In genomic region chr6:135236576-135236975, GRCm38 (mm10) we compare ENCODE assay signal across 22 mouse cellular contexts. TPM values are rescaled to one million over a fixed set of nuclear protein-coding genes. Genes with fewer than 3 reads are reported as not detected.
DNase-seq lines count a peak whose midpoint lies in the region; ATAC-seq and TF ChIP-seq lines count a peak whose summit lies in the region.
"Had no signal": no experiment of that assay in that cellular context is flagged by ENCODE, and none has a peak within 500 bp of the region (broad histone marks: within the 10 kb centered on the region; RNA-seq: fewer than 3 reads in every experiment).

No protein-coding gene starts in this region.

- no peaks in the 10 kb centered on the region for H3K9me3 ChIP-seq in intestine, postnatal 0 days (ENCODE audit: control insufficient read depth)
- no peaks in the 10 kb centered on the region for H3K9me3 ChIP-seq in intestine, embryonic 16.5 days (ENCODE audit: control insufficient read depth, low read length)
- H3K9me3 ChIP-seq in liver, postnatal 0 days (ENCODE audit: low read length) = no peaks in the 10 kb centered on the region
- no peaks in the 10 kb centered on the region for H3K9me3 ChIP-seq in ES-Bruce4 (replicated peaks; ENCODE audit: control insufficient read depth, insufficient read depth, low read length, poor library complexity, severe bottlenecking)
- H3K9me3 ChIP-seq: heart, embryonic 12.5 days; hindbrain, embryonic 10.5 days; limb, embryonic 10.5 days; midbrain, embryonic 12.5 days had no signal

- TF ChIP-seq EP300 in liver, postnatal 0 days (IDR thresholded peaks at IDR 0.05; ENCODE audit: low read depth) = no peak
- TF ChIP-seq EP300 in ES-Bruce4 (IDR thresholded peaks at IDR 0.05; ENCODE audit: insufficient read depth, low read depth, low read length) = no peak

- H3K4me2 ChIP-seq in intestine, postnatal 0 days (replicated peaks; ENCODE audit: low read depth) = no peak overlapping the region
- H3K4me2 ChIP-seq in intestine, embryonic 16.5 days (ENCODE audit: low read depth, low read length) = no peak overlapping the region
- no peak overlapping the region for H3K4me2 ChIP-seq in liver, postnatal 0 days (ENCODE audit: low read depth, low read length)
- H3K4me2 ChIP-seq: midbrain, embryonic 12.5 days had no signal

- no peak for TF ChIP-seq POLR2A in ES-Bruce4 (IDR thresholded peaks at IDR 0.05; ENCODE audit: insufficient read depth, low read length)

- H3K4me3 ChIP-seq in intestine, postnatal 0 days (ENCODE audit: low read depth, low read length) = no peak overlapping the region
- H3K4me3 ChIP-seq in intestine, embryonic 16.5 days (ENCODE audit: low read length) = no peak overlapping the region
- H3K4me3 ChIP-seq in liver, postnatal 0 days (ENCODE audit: low read depth, low read length) = no peak overlapping the region
- no peak overlapping the region for H3K4me3 ChIP-seq in ES-Bruce4 (ENCODE audit: low read depth, low read length)
- H3K4me3 ChIP-seq: heart, embryonic 12.5 days; hindbrain, embryonic 10.5 days; limb, embryonic 10.5 days; midbrain, embryonic 12.5 days had no signal

- H3K27ac ChIP-seq in intestine, postnatal 0 days (ENCODE audit: low read depth, low read length) = no peak overlapping the region
- H3K27ac ChIP-seq in intestine, embryonic 16.5 days (ENCODE audit: low read length) = no peak overlapping the region
- H3K27ac ChIP-seq in liver, postnatal 0 days (ENCODE audit: low read depth) = no peak overlapping the region
- H3K27ac ChIP-seq in ES-Bruce4 (ENCODE audit: insufficient read depth, low read length) = no peak overlapping the region
- H3K27ac ChIP-seq: hindbrain, embryonic 10.5 days; limb, embryonic 10.5 days; midbrain, embryonic 12.5 days had no signal

- H3K27me3 ChIP-seq in intestine, postnatal 0 days (replicated peaks; ENCODE audit: control insufficient read depth, insufficient read depth, low read length) = no peaks in the 10 kb centered on the region
- H3K27me3 ChIP-seq in intestine, embryonic 16.5 days (replicated peaks; ENCODE audit: control insufficient read depth, insufficient read depth, low read length) = no peaks in the 10 kb centered on the region
- H3K27me3 ChIP-seq in liver, postnatal 0 days (ENCODE audit: insufficient read depth, low read length) = no peaks in the 10 kb centered on the region
- no peaks in the 10 kb centered on the region for H3K27me3 ChIP-seq in ES-Bruce4 (ENCODE audit: control insufficient read depth, insufficient read depth, low read length, poor library complexity, severe bottlenecking)
- H3K27me3 ChIP-seq: midbrain, embryonic 12.5 days had no signal

- peak; percentile 51 for TF ChIP-seq CTCF in intestine, postnatal 0 days (IDR thresholded peaks at IDR 0.05; ENCODE audit: low read depth)
- TF ChIP-seq CTCF in liver, postnatal 0 days (IDR thresholded peaks at IDR 0.05; ENCODE audit: low read depth) = peak; percentile 47
- TF ChIP-seq CTCF in ES-Bruce4 (IDR thresholded peaks at IDR 0.05; ENCODE audit: low read depth, low read length) = peak; percentile 24

- peaks cover 42% of the 10 kb centered on the region for H3K36me3 ChIP-seq in intestine, postnatal 0 days (ENCODE audit: control insufficient read depth, insufficient read depth)
- 0 out of 2 replicates have a peak, but pooled peaks cover 2% of the 10 kb centered on the region for H3K36me3 ChIP-seq in intestine, embryonic 16.5 days (ENCODE audit: control insufficient read depth, insufficient read depth, low read length)
- H3K36me3 ChIP-seq in liver, postnatal 0 days (replicated peaks; ENCODE audit: insufficient read depth, low read length) = peaks cover 29% of the 10 kb centered on the region; the same call in 1 of the 2 replicates
- no peaks in the 10 kb centered on the region for H3K36me3 ChIP-seq in ES-Bruce4 (ENCODE audit: control insufficient read depth, insufficient read depth, low read length, poor library complexity, severe bottlenecking)

- H3K9ac ChIP-seq in intestine, postnatal 0 days (ENCODE audit: low read depth, low read length) = no peak overlapping the region
- H3K9ac ChIP-seq in intestine, embryonic 16.5 days (ENCODE audit: low read depth, low read length) = no peak overlapping the region
- no peak overlapping the region for H3K9ac ChIP-seq in liver, postnatal 0 days (replicated peaks)
- no peak overlapping the region for H3K9ac ChIP-seq in ES-Bruce4 (ENCODE audit: low read depth, poor library complexity, severe bottlenecking)
- H3K9ac ChIP-seq: heart, embryonic 12.5 days; midbrain, embryonic 12.5 days had no signal

- ATAC-seq in intestine, postnatal 0 days = no peak
- no peak for ATAC-seq in intestine, embryonic 16.5 days
- ATAC-seq in liver, postnatal 0 days = no peak
- ATAC-seq: forebrain, embryonic 14.5 days had no signal

- DNase-seq in liver, postnatal 0 days = no peak
- DNase-seq in liver (no peak), ZHBTc4 (ENCODE audit: low read depth, low spot score) (peak; percentile 59)
- no peak for DNase-seq in adrenal gland, postnatal 4 days (ENCODE audit: low spot score in 2 of 2)
- DNase-seq in frontal cortex, postnatal 14 days (ENCODE audit: low spot score in 2 of 2) = no peak
- DNase-seq: adrenal gland, postnatal 36 days; cerebellum, adult 18-20 months; cerebellum, postnatal 14 days; embryo, embryonic 11 days; gastrocnemius, postnatal 10 days; kidney, adult 18-20 months; kidney, postnatal 25 days had no signal

- no peaks in the 10 kb centered on the region for H3K4me1 ChIP-seq in intestine, postnatal 0 days (replicated peaks; ENCODE audit: control insufficient read depth, insufficient read depth, low read length)
- H3K4me1 ChIP-seq in intestine, embryonic 16.5 days (ENCODE audit: control insufficient read depth, insufficient read depth, low read length) = no peaks in the 10 kb centered on the region
- peaks cover 3% of the 10 kb centered on the region; the same call in 1 of the 2 replicates for H3K4me1 ChIP-seq in liver, postnatal 0 days (ENCODE audit: insufficient read depth)
- H3K4me1 ChIP-seq in ES-Bruce4 (ENCODE audit: control insufficient read depth, insufficient read depth, low read length) = peaks cover 2% of the 10 kb centered on the region
- H3K4me1 ChIP-seq: midbrain, embryonic 12.5 days had no signal

- 82% methylated on average over 3 of the region's 3 CpGs for WGBS in intestine, postnatal 0 days
- 83% methylated on average over 3 of the region's 3 CpGs for WGBS in intestine, embryonic 16.5 days
- 92% methylated on average over 3 of the region's 3 CpGs for WGBS in liver, postnatal 0 days (ENCODE audit: insufficient replicate concordance)

RNA-seq across cellular contexts. Expression of gene Gsg1, which starts 17.6 kb away (rescaled TPM):
- polyA plus RNA-seq in intestine, postnatal 0 days (2015; fragmentation: Nextera tagmentation; extraction: Ambion mirVana) = 0.73 and 0.82 TPM in 2 replicates
- polyA plus RNA-seq in intestine, embryonic 16.5 days (2015; fragmentation: Nextera tagmentation; extraction: Ambion mirVana) = 0.33 and 0.47 TPM in 2 replicates
- 0.14 and 0.26 TPM in 2 replicates for polyA plus RNA-seq in liver, postnatal 0 days (2015; fragmentation: Nextera tagmentation; extraction: Ambion mirVana)
- polyA plus RNA-seq in ES-Bruce4 (2011; ENCODE audit: insufficient read depth, insufficient read length, low read depth, missing spikeins) = 0.62 TPM in 1 of 2 replicates, not detected in the other
- total RNA-seq in adrenal gland, postnatal 4 days (2021) = not detected
- total RNA-seq: adrenal gland, postnatal 36 days; granulocyte monocyte progenitor cell, adult 5-6 weeks; liver, adult 2 months had no signal

RNA-seq across cellular contexts. Expression of gene Hebp1, which starts 38.8 kb away (rescaled TPM):
- 62.8 and 78.9 TPM in 2 replicates for polyA plus RNA-seq in intestine, postnatal 0 days (2015; fragmentation: Nextera tagmentation; extraction: Ambion mirVana)
- polyA plus RNA-seq in intestine, embryonic 16.5 days (2015; fragmentation: Nextera tagmentation; extraction: Ambion mirVana) = 74.0 and 83.9 TPM in 2 replicates
- polyA plus RNA-seq in liver, postnatal 0 days (2015; fragmentation: Nextera tagmentation; extraction: Ambion mirVana) = 94.2 and 108 TPM in 2 replicates
- 12.8 and 13.5 TPM in 2 replicates for polyA plus RNA-seq in ES-Bruce4 (2011; ENCODE audit: insufficient read depth, insufficient read length, low read depth, missing spikeins)
- total RNA-seq in adrenal gland, postnatal 4 days (2021) = 10 to 100 TPM; 41.4 to 43.6 TPM

RNA-seq across cellular contexts. Expression of gene Fam234b, which starts 38.8 kb away (rescaled TPM):
- 20.9 and 21.7 TPM in 2 replicates for polyA plus RNA-seq in intestine, postnatal 0 days (2015; fragmentation: Nextera tagmentation; extraction: Ambion mirVana)
- polyA plus RNA-seq in intestine, embryonic 16.5 days (2015; fragmentation: Nextera tagmentation; extraction: Ambion mirVana) = 36.9 and 37.6 TPM in 2 replicates
- polyA plus RNA-seq in liver, postnatal 0 days (2015; fragmentation: Nextera tagmentation; extraction: Ambion mirVana) = 15.4 and 17.1 TPM in 2 replicates
- 6.3 and 7.4 TPM in 2 replicates for polyA plus RNA-seq in ES-Bruce4 (2011; ENCODE audit: insufficient read depth, insufficient read length, low read depth, missing spikeins)
- 10 to 100 TPM; 40.8 to 44.7 TPM for total RNA-seq in adrenal gland, postnatal 4 days (2021)
